Mouse (Mus musculus) megakaryocyte progenitor cell, adult 5-6 weeks (primary cell): ENCODE measurements around the gene Itga7. TPM values are rescaled to one million over a fixed set of nuclear protein-coding genes. Genes with fewer than 3 reads are reported as not detected.

Experiments
- ATAC-seq: replicated peaks from 2 replicates; pipeline ENCODE4 v1.8.0; 2016; ENCODE audit warnings: mild to moderate bottlenecking, moderate TSS enrichment, inconsistent platforms; ENCODE audit not compliant: poor library complexity
- total RNA-seq, 2 experiments: library from RNA; stranded (forward) in 1 of 2; stranded (reverse) in 1 of 2; fragments of 157-497, 149-512 nt in 1 of 2; fragments of 200-1000 nt in 1 of 2; gene quantifications; 2 replicates each; pipeline versions ENCODE4 v1.2.3 to v1.2.4; 2015 to 2017

Gene Itga7
- total RNA-seq, 2 experiments from 2014 or later = 0.15 TPM; not detected in 1

GRCm38 (mm10) chr10:128933976-128934721 is 531 bp downstream of the Itga7 start:
- ATAC-seq = peak; percentile 8; the same call in 1 of the 2 replicates

DNA sequence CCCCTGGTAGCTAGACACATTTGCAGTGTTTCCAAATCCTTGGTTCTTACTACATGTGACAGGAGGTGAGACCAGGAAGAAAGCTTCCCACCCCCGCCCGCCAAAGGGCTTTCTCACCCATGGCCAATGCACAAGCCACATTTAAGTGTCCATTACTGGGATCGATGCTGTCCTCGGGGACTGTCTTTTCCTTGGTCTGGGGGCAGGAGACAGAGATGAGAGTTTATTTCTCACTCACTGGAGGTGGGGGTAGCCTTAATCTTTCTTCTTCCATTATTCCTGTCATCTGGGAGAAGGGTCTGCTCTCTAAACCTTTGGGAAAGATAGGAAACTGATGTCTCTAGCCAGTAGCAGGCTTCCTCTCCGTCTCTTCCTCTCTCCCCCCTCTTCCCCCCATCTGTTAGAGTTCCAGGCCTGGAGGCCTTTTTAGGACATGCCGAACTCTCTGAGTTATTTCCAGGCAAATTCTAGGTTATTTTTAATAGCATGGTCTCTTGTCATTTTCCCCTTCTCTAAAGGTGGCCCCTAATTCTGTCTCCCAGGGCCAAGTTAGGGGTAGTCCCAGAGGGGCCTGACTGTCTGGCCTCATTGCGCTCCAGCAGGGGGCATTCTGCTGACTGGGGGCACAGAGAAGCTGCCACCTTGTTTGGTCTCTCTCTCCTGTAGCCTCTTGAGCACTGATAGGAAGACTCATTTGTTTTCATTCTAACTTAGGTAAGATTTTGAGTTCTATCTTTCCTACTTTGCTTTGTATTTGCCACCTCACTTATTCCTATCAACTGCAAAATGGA is 1.6 kb downstream of the Itga7 start:
- no peak for ATAC-seq

- ATAC-seq = peak; percentile 21; the same call in 1 of the 2 replicates
Observed at GRCm38 (mm10) chr10:128935826-128936440, 2.3 kb downstream of the Itga7 start.

DNA sequence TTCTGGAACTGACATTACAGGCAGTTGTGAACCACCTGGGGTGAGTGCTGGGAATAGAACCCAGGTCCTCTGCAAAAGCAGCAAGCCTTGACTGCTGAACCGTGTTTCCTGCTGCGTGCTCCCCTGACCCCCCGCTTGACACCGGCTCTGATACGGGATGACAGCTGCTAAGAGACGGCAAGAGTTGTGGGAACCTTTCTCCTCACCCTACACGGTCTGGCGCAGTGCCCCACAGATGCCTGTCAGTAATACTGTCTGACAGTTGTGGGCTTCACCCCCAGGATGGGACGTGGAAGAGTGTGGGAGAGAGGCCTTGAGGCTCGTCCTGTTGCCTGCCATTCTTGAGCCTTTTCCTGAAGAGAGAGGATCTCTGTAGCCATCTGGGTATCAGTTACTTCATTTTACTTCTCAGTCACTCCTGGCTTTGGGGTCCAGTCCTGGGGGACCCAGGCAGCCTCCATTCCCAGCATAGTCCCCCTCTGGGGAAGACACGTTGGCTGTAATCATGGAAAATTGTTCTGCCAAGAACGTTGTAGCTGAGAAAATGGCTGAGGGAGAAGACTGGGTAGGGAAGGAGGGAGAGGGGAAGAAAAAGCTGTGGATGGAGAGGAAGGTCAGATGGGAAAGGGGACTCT is 4.3 kb downstream of the Itga7 start:
- no peak for ATAC-seq

- no peak for ATAC-seq
Observed at GRCm38 (mm10) chr10:128938457-128938856, 4.8 kb downstream of the Itga7 start.

DNA sequence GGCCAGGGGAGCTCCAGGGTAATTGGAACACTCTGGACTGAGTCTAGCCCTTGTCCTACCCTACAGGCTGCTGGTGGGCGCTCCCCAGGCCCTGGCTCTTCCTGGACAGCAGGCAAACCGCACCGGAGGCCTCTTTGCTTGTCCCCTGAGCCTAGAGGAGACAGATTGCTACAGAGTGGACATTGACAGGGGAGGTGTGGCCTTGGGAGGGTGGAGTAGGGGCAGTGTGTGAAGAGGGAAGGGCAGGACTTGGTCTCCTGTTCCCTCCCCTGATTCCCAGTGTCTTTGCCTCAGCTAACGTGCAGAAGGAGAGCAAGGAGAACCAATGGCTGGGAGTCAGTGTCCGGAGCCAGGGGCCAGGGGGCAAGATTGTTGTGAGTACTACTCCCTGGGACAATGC is 5.4 kb downstream of the Itga7 start:
- ATAC-seq = no peak

DNA sequence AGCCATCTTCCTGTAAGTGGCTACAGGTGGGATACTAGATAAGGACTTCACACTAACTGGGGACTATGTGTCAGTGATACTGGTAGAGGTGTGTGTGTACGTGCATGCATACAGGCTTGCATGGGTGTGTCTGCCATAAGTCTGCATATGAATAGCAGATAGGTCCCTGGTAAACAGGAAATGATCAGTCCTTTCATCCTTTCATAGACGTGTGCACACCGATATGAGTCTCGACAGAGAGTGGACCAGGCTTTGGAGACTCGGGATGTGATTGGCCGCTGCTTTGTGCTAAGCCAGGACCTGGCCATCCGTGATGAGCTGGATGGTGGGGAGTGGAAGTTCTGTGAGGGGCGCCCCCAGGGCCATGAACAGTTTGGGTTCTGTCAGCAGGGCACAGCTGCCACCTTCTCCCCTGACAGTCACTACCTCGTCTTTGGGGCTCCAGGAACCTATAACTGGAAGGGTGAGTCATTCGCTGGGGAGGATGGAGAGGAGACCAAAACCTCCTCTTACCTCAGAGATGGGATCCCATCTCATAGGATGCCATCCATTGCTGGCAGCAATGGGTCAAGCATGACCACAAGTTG is 7.0 kb downstream of the Itga7 start:
- ATAC-seq = no peak

DNA sequence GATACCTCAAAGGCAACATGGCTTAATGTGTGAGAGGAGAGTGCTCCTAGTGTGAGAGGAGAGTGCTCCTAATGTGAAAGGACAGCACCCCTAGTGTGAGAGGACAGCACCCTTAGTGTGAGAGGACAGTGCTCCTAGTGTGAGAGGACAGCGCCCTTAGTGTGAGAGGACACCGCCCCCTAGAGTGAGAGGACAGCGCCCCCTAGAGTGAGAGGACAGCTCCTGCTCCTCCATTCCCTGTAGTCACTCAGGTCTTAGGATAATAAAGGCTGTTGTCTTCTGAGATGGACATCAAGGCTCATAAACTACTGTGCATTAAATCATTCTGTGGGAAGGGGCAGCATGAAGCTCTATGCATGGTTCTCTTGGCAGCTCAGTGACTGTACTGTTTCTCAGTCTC is 12.1 kb downstream of the Itga7 start:
- ATAC-seq = peak; percentile 86

GRCm38 (mm10) chr10:128947496-128947895 is 13.9 kb downstream of the Itga7 start:
- no peak for ATAC-seq

- no peak for ATAC-seq
Observed at GRCm38 (mm10) chr10:128950208-128950887, 16.7 kb downstream of the Itga7 start.

GRCm38 (mm10) chr10:128958340-128958739 is 24.7 kb downstream of the Itga7 start:
- ATAC-seq = no peak

DNA sequence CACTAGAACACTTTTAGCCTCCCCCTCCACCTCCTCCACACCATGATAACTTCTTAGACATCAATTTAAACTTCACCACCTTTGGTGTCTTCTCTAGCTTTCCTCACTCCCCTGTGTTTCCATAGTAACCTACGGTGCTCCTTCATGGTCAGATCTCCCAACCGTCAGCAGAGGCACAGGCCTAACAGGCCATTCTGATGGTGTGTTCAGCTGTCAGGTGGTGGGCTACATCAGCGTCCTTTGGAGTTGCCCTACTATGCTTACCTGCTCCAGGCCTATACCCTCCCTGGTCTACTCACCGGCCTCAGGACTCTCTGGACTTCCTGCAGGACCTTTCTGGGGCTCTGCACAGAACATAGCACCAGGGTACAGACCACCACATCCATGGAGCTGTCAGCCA is 26.5 kb downstream of the Itga7 start:
- ATAC-seq = no peak

- peak; percentile 63 for ATAC-seq
Observed at GRCm38 (mm10) chr10:128960590-128961584, 27.3 kb downstream of the Itga7 start, which contains the start of gene Mettl7b. Gene Mettl7b (minus strand): TSS chr10:128960988.

DNA sequence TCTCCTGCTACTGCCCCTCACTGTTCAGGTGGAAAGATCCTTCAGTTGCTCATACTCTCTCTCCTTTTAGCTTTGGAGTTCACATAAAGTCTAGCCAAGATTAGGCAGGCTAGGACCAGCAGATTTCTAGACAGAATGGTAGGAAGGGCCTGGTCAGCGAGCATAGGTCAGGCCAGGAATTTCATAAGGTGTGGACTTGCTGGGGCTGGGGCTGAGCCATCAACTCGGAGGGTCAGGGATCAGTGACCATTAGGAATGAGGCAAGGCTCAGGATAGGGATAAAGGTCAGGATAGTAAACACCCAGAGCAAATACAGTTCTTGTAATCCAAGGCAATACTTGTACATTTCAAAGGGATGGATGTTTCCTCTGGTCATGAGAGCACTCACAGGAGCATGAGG is 31.3 kb downstream of the Itga7 start:
- no peak for ATAC-seq

DNA sequence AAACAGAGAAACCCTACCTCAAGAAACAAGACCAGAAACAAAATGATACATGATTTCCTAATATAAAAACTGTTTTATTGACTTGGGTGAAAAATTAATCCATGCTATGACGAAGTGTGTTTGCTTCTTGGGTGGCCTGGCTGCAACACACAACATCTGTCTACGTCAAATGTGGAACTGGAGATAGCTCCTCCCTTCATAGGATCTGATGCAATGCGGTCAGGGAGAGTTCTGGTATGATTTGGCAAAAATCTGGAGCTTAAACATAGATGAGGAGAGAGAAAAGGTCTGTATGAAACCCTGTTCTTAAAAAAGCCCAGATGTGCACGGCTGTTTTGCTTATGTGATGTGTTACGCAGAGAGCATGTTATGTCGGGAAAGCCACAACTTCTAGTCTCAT is 32.3 kb downstream of the Itga7 start:
- ATAC-seq = peak; percentile 95

DNA sequence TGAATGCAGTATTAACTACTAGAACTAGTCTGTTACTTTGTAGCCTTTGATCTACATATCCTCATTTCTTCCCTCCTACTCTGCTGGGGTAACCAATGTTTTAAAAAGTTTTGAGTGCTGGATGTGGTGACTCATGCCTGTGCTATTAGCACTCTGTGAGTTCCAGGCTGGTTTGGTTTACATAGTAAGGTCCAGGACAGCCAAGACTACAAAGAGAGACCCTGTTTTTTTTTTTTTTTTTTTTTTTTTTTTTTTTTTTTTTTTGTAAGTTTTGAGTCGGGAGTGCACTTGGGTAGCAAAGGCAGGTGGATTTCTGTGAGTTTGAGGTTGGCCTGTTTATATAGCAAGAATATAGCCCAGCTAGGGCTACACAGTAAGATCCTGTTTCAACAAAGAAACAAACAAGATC is 34.7 kb downstream of the Itga7 start:
- no peak for ATAC-seq

DNA sequence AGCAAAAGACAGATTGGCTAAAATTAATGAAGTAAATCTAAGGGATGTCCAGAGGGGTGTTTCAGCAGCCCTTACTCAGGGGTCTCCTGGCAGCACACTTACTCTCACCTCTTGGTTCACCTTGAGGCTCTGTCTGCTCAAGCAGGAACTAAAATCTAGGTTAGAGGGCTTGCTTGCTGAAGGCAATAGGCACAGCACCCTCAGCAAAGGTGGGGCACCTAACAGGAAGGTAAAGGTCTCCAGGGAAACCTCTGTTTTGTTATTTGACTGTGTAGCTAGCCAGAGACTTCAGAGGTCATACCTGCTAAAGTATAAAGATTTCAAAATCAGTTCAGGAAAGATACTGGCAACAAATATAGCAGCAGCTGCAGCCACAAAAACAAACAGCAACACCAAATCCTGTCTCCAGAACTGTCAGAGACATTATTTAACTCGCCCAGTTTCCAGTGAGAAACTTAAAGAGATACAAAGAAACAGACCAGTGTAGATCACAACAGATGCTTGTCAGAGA is 37.2 kb downstream of the Itga7 start:
- no peak for ATAC-seq

GRCm38 (mm10) chr10:128972841-128973240 is 39.2 kb downstream of the Itga7 start:
- no peak for ATAC-seq

GRCm38 (mm10) chr10:128976395-128976794 is 42.8 kb downstream of the Itga7 start:
- ATAC-seq = no peak
